Mouse (Mus musculus): ENCODE results near the gene Draxin. TPM values are rescaled to one million over a fixed set of nuclear protein-coding genes. Genes with fewer than 3 reads are reported as not detected.

Draxin gene
- polyA plus RNA-seq, 1 experiment from 2014 or later = 10.5 TPM

DNA sequence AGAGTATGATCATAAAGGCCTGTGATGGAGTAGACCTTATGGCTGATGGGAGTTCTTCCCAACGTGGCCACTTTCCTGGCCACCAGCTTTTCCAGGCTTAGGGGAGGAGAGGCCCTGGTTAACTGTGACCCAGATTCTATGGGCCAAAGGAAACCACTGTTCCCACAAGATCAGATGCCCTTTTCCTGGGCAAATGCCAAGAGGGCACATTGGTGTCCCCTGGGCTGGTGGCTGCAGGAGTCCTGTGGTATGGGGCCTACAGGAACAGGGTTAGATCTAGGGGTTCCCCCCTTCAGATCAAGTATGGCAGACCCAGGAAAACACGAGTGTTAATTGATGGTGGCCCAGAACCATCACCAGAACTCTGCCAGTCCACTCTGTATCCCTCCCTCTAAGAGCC, 17.2 kb upstream of the Draxin start:
- ATAC-seq (ENCODE audit: insufficient read depth, low FRiP score, low TSS enrichment) (no peak), DNase-seq (ENCODE audit: low spot score) (no peak)
- Histone ChIP-seq H3K4me2 (ENCODE audit: low read depth) (no peak overlapping the region), H3K36me3 (ENCODE audit: control insufficient read depth, insufficient read depth, low read length) (peaks cover 7% of the 10 kb centered on the region), H3K27me3 (ENCODE audit: control insufficient read depth, insufficient read depth, low read length) (no peaks in the 10 kb centered on the region), H3K4me3 (ENCODE audit: low read depth, low read length) (no peak overlapping the region), H3K9ac (ENCODE audit: low read length) (no peak overlapping the region), H3K4me1 (ENCODE audit: control insufficient read depth, insufficient read depth, low read length) (peaks cover 5% of the 10 kb centered on the region; the same call in 1 of the 2 replicates), H3K27ac (ENCODE audit: low read depth, low read length) (no peak overlapping the region), H3K9me3 (ENCODE audit: control insufficient read depth, low read length) (no peaks in the 10 kb centered on the region)
- WGBS = 88% methylated on average over 2 of the region's 2 CpGs

DNA sequence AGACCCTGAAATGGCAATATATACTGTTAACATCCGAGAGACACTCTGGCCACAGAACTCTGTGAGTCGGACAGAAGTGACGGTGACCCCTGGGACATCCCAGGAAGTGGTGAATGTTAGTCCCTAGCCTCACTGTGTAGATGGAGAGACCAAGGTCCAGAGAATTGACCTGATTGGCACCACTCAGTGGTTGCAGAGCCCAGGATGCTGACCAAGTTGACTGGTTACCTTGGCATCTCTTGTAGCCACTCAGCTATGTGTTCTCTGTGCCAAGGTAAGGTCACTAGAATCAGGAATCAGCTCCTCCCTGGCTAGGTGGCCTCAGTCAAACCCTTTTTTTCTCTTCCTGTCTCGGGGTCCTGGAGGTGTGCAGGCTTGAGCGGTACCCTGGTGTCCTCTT, 13.2 kb upstream of the Draxin start:
- Histone ChIP-seq H3K9ac (ENCODE audit: low read length) (no peak overlapping the region), H3K4me1 (ENCODE audit: control insufficient read depth, insufficient read depth, low read length) (peaks cover 5% of the 10 kb centered on the region; the same call in 1 of the 2 replicates), H3K9me3 (ENCODE audit: control insufficient read depth, low read length) (no peaks in the 10 kb centered on the region), H3K27me3 (ENCODE audit: control insufficient read depth, insufficient read depth, low read length) (no peaks in the 10 kb centered on the region), H3K4me3 (ENCODE audit: low read depth, low read length) (no peak overlapping the region), H3K4me2 (ENCODE audit: low read depth) (no peak overlapping the region), H3K36me3 (ENCODE audit: control insufficient read depth, insufficient read depth, low read length) (peaks cover 7% of the 10 kb centered on the region), H3K27ac (ENCODE audit: low read depth, low read length) (no peak overlapping the region)
- no peak for ATAC-seq (ENCODE audit: insufficient read depth, low FRiP score, low TSS enrichment)
- WGBS = 93% methylated on average over 5 of the region's 5 CpGs
- no peak for DNase-seq (ENCODE audit: low spot score)

DNA sequence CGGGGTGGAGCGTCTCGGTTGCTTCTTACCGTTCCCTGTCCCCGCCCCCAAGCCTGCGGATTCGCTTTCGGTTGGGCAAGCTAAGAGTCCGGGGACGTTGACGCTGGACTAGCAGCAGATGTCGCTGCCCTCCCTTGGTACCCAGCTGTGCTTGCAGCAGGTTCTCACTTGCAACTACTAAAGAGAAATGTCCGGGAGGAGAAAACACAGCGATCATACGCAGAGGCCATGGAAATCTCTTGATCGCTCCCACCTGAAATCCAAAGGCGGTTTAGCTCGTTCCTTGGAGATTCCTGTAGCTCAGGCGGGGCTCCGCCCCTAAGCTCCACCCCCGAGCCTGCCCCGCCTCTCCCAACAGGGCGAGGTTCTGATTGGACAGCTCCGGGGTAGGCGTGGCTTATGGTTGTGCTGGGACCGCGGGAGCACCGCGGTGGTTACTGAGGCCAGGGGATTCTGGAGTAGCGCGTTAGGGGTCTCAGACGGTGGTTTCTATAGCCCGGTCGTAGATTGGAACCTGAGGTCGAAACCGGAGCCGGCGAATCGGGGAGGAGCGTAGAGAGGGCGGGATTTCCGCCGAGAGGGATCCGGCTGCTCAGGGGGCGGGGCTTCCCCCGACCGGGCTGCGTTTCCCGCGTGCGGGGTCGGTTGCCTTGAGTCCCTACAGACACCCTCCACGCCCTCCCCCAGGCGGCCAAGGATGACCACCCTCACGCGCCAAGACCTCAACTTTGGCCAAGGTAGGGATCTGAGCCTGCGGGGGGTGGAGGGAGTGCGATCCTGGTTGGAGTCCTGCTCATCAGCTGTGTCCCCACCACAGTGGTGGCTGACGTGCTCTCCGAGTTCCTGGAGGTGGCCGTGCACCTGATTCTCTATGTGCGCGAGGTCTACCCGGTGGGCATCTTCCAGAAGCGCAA, 9.9 kb upstream of the Draxin start:
- WGBS = under 1% methylated on average over 65 of the region's 65 CpGs
- peak overlapping the region; percentile 60 for H3K4me2 ChIP-seq (ENCODE audit: low read depth)
- H3K36me3 ChIP-seq (ENCODE audit: control insufficient read depth, insufficient read depth, low read length) = peaks cover 4% of the 10 kb centered on the region
- H3K27ac ChIP-seq (ENCODE audit: low read depth, low read length) = peak overlapping the region; percentile 69
- ATAC-seq (ENCODE audit: insufficient read depth, low FRiP score, low TSS enrichment) (peak; percentile 93), DNase-seq (ENCODE audit: low spot score) (peak; percentile 97)
- H3K27me3 ChIP-seq (ENCODE audit: control insufficient read depth, insufficient read depth, low read length) = no peaks in the 10 kb centered on the region
- peaks cover 7% of the 10 kb centered on the region; the same call in 1 of the 2 replicates for H3K4me1 ChIP-seq (ENCODE audit: control insufficient read depth, insufficient read depth, low read length)
- peak overlapping the region; percentile 46 for H3K9ac ChIP-seq (ENCODE audit: low read length)
- H3K9me3 ChIP-seq (ENCODE audit: control insufficient read depth, low read length) = no peaks in the 10 kb centered on the region
- peak overlapping the region; percentile 45 for H3K4me3 ChIP-seq (ENCODE audit: low read depth, low read length)

DNA sequence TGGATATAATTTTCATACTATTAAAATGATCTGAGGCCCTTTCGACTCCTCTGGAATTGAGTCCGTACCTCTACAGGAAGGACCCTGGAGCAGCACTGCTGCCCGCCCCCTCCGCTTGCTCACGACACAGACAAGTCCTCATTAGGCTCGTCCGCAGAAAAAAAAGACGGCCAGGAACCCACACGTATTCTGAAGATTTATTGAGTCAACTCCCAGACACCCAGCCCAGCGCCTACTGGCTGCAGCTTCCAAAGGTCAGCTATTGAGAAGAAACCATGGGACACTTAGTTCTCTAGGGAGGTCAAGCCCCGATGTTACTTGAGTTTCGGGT, 9.2 kb upstream of the Draxin start:
- H3K4me2 ChIP-seq (ENCODE audit: low read depth) = peak overlapping the region; percentile 60
- H3K4me1 ChIP-seq (ENCODE audit: control insufficient read depth, insufficient read depth, low read length) = peaks cover 7% of the 10 kb centered on the region; the same call in 1 of the 2 replicates
- H3K27ac ChIP-seq (ENCODE audit: low read depth, low read length) = peak overlapping the region; percentile 69; the same call in 1 of the 2 replicates
- under 1% methylated on average over 12 of the region's 12 CpGs for WGBS
- ATAC-seq (ENCODE audit: insufficient read depth, low FRiP score, low TSS enrichment) (peak; percentile 46), DNase-seq (ENCODE audit: low spot score) (no peak)
- no peaks in the 10 kb centered on the region for H3K36me3 ChIP-seq (ENCODE audit: control insufficient read depth, insufficient read depth, low read length)
- no peaks in the 10 kb centered on the region for H3K9me3 ChIP-seq (ENCODE audit: control insufficient read depth, low read length)
- H3K9ac ChIP-seq (ENCODE audit: low read length) = peak overlapping the region; percentile 14; the same call in 1 of the 2 replicates
- peak overlapping the region; percentile 45 for H3K4me3 ChIP-seq (ENCODE audit: low read depth, low read length)
- no peaks in the 10 kb centered on the region for H3K27me3 ChIP-seq (ENCODE audit: control insufficient read depth, insufficient read depth, low read length)

DNA sequence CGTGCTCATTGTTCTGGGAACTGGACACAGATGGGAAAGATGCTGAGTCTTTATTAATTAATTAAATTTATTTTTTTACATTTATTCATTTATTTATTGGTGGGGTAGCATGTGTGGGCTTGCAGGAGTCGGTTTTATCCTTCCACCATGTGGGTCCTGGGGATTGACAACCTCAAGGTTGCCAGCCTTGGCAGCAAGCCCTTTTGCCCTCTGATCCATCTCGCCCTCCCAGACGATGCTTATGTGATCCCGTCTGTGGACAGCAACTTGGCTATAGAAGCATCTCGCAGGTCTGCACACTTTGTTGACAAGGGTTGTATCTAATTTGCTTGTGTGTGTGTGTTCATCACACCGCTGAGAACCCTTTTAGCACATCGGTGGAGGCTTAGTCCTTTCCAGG, 7.0 kb upstream of the Draxin start:
- H3K27me3 ChIP-seq (ENCODE audit: control insufficient read depth, insufficient read depth, low read length) = no peaks in the 10 kb centered on the region
- H3K9ac ChIP-seq (ENCODE audit: low read length) = no peak overlapping the region
- no peak for DNase-seq (ENCODE audit: low spot score)
- no peak for ATAC-seq (ENCODE audit: insufficient read depth, low FRiP score, low TSS enrichment)
- no peak overlapping the region for H3K27ac ChIP-seq (ENCODE audit: low read depth, low read length)
- no peak overlapping the region for H3K4me3 ChIP-seq (ENCODE audit: low read depth, low read length)
- H3K36me3 ChIP-seq (ENCODE audit: control insufficient read depth, insufficient read depth, low read length) = no peaks in the 10 kb centered on the region
- no peaks in the 10 kb centered on the region for H3K9me3 ChIP-seq (ENCODE audit: control insufficient read depth, low read length)
- peaks cover 7% of the 10 kb centered on the region; the same call in 1 of the 2 replicates for H3K4me1 ChIP-seq (ENCODE audit: control insufficient read depth, insufficient read depth, low read length)
- 74% methylated on average over 8 of the region's 8 CpGs for WGBS
- no peak overlapping the region for H3K4me2 ChIP-seq (ENCODE audit: low read depth)

DNA sequence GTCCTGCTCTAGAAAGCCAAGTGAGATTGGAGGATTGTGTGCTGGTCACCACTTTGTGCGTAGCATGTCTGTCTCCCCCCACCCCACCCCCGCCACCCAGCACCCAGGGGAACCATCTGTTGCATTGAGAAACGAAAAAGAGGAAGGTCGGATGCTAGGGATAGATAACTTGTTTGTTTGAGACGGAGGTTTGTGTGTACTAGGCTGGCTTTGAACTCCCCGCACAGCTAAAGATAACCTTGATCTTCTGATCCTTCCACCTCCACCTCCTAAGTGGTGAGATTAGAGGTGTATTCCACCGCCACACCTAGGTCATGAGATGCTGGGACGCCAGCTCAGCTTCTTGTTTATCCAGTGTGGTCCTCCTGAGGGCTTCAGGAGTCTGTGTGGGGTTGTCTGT, 4.5 kb upstream of the Draxin start:
- ATAC-seq (ENCODE audit: insufficient read depth, low FRiP score, low TSS enrichment) (no peak), DNase-seq (ENCODE audit: low spot score) (no peak)
- Histone ChIP-seq H3K4me3 (ENCODE audit: low read depth, low read length) (no peak overlapping the region), H3K27ac (ENCODE audit: low read depth, low read length) (no peak overlapping the region), H3K4me2 (ENCODE audit: low read depth) (no peak overlapping the region), H3K9ac (ENCODE audit: low read length) (no peak overlapping the region), H3K9me3 (ENCODE audit: control insufficient read depth, low read length) (no peaks in the 10 kb centered on the region), H3K36me3 (ENCODE audit: control insufficient read depth, insufficient read depth, low read length) (no peaks in the 10 kb centered on the region), H3K27me3 (ENCODE audit: control insufficient read depth, insufficient read depth, low read length) (peaks cover 5% of the 10 kb centered on the region; the same call in 1 of the 2 replicates), H3K4me1 (ENCODE audit: control insufficient read depth, insufficient read depth, low read length) (peaks cover 13% of the 10 kb centered on the region)
- WGBS = 88% methylated on average over 8 of the region's 8 CpGs

DNA sequence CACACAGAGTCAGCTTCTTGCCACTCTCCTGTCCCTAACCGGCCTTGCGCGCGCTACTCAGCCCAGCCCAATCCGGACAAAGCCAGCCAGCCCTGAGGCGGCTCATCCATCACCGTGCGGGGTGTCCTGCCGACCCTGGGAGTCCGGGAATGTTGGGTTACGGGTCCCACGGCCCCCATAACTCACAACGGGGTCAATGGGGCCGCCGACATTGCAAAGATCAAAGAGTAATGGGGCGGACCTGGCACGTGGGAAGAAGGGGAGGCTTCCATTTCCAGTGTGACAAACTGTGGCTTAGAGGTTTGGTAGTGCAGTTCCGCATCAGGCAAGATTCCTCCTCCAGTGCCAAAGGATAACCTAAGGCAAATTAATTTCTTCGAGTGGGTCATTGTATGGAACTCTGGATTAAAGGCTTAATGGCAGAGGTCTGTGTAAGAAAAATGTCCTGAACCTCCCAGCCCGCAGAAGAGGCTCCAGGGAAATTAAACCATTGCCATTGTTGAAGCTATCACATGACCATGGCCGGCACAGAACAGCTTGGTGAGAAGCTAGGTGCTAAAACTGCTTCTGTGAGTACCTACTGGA, 1.1 kb upstream of the Draxin start:
- WGBS = under 1% methylated on average over 20 of the region's 21 CpGs
- Histone ChIP-seq H3K27ac (ENCODE audit: low read depth, low read length) (peak overlapping the region; percentile 99), H3K27me3 (ENCODE audit: control insufficient read depth, insufficient read depth, low read length) (peaks cover 13% of the 10 kb centered on the region; the same call in 1 of the 2 replicates), H3K9me3 (ENCODE audit: control insufficient read depth, low read length) (0 out of 2 replicates have a peak, but pooled peaks cover 2% of the 10 kb centered on the region), H3K4me2 (ENCODE audit: low read depth) (peak overlapping the region; percentile 92), H3K9ac (ENCODE audit: low read length) (peak overlapping the region; percentile 58), H3K4me3 (ENCODE audit: low read depth, low read length) (peak overlapping the region; percentile 63), H3K4me1 (ENCODE audit: control insufficient read depth, insufficient read depth, low read length) (peaks cover 14% of the 10 kb centered on the region), H3K36me3 (ENCODE audit: control insufficient read depth, insufficient read depth, low read length) (no peaks in the 10 kb centered on the region)
- ATAC-seq (ENCODE audit: insufficient read depth, low FRiP score, low TSS enrichment) (peak; percentile 84), DNase-seq (ENCODE audit: low spot score) (peak; percentile 88)

DNA sequence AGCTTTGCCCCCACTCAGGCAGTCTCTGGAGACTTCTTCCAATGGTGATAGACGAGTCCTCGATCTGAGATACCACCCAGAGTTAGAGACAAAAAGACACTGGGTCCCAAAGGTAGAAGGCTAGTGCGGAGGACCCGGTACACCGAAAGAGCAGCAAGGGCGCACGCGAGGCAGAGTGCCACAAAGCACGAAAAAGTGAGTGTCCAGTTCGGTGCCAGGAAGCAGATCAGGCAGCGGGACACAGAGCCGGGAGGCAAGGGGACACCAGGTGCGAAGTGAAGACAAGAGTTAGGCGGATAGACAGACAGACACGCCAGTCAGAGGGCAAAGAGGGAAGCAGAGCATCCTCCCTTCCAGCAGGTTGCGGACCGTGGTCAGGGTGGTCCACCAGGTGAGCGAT, 365 bp downstream of the Draxin start, which contains the start of gene Mad2l2:
Gene Mad2l2, plus strand, starts transcription at position 252 of the 400 bp plus-strand sequence.
- no peak for ATAC-seq (ENCODE audit: insufficient read depth, low FRiP score, low TSS enrichment)
- Histone ChIP-seq H3K27me3 (ENCODE audit: control insufficient read depth, insufficient read depth, low read length) (peaks cover 13% of the 10 kb centered on the region; the same call in 1 of the 2 replicates), H3K4me3 (ENCODE audit: low read depth, low read length) (peak within 1 kb of the TSS; percentile 63), H3K36me3 (ENCODE audit: control insufficient read depth, insufficient read depth, low read length) (no peaks in the 10 kb centered on the region), H3K4me2 (ENCODE audit: low read depth) (peak within 1 kb of the TSS; percentile 92), H3K9me3 (ENCODE audit: control insufficient read depth, low read length) (0 out of 2 replicates have a peak, but pooled peaks cover 2% of the 10 kb centered on the region), H3K4me1 (ENCODE audit: control insufficient read depth, insufficient read depth, low read length) (peaks cover 14% of the 10 kb centered on the region), H3K27ac (ENCODE audit: low read depth, low read length) (peak within 1 kb of the TSS; percentile 99), H3K9ac (ENCODE audit: low read length) (peak within 1 kb of the TSS; percentile 98)
- no peak for DNase-seq (ENCODE audit: low spot score)
- 1% methylated on average over 18 of the region's 18 CpGs for WGBS

Data from neural tube, embryonic 11.5 days (tissue).